Mouse (Mus musculus): ENCODE data around the gene Spin4.
A peak's percentile ranks its signal among the peaks of the same experiment; 100 is the strongest.

Gene Spin4

DNA sequence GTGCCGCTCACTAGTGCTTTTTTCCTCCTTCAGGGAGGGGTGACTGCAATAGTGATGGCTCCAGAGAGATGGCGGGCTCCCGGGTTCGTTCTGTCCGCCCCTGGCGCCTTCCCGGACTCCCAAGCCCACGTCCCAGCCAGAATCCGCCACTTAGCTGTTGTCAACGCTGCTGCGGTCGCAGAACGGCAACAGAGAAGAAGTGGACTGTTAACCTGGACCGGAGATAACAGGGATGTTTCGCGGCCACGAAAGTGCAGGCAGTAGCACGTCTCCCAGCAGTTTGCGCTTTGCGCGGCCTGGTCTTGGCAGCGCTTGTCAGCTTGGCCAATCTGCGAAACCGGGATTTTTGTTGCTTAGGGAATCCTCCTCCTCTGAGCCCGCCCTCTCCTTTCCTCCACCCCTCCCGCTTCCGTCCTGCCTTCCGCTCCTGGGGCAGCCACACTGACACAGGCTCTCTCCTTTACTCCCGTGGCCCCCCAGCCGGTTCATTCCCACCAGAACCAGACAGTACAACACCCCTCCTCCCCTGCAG is at the start of gene Spin4:
TSS of gene Spin4 (minus strand) at position 322 of the 532 bp plus-strand sequence.
- peak; percentile 39 for DNase-seq (ENCODE audit: low read depth)

DNA sequence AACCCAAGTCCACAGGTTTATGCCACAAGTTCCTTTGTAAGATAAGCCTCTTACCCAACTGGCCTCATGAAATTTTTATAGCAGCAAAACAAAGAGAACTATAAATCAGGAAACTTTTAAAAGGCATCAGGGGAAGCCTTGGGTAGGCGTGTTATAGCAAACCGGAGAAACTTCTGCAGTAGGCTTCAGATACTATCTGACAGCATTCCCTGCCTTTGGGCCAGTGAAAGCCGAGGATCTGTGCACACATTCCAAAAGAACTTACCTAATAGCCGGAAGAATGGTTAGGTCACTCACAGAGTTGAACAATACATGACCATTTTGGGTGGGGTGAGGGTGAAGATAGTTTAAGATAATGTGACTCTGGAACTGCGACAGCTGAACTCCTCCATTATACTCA is 1.4 kb upstream of the Spin4 start:
- DNase-seq (ENCODE audit: low read depth) = no peak

DNA sequence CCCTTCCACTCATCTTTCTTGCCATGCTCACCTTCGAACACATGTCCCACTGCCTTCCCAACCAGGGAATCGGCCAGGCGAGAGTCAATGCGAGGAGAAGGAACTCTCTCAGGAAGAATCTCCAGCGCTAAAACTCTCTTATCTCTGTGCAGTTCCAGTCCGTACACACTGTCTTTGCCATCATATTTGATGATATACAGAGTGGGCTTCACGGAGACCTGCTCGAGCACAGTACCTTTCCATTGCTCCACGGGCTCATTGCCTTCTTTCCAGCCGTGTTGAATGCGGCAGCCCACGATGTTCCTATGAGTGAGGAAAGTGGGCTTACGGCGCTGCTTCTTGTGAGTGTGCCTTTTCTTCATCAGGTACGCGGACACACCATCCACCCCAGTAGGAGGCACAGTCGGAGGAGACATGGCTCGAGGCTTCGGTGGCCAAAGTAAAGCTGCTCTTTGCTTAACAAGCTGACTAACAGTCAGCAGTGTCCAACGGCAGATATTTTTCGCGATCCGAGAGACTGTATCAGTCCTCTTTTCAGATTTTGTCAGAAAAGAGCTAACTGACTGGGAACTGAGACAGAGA is 612 bp downstream of the Spin4 start:
- peak; percentile 39 for DNase-seq (ENCODE audit: low read depth)

DNA sequence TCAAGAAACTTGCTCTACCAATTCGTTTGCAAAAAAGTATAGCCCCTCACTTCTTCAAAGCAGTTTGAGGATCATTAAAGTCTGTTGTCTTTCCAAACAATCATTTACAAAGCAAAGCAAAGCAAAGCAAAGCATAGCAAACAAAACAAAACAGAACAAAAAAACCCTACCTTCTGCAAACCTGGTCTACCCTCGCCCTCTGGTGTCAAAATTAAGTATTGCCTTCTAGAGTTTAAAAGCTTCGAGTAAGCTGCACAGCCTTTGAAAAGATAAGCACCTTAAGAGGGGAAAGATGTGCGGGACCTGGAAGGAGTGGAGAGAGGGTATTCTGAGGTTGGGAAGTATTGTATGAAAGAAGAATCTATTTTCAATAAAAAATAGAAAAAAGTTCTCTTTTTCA is 14.4 kb downstream of the Spin4 start:
- DNase-seq (ENCODE audit: low read depth) = peak; percentile 73

DNA sequence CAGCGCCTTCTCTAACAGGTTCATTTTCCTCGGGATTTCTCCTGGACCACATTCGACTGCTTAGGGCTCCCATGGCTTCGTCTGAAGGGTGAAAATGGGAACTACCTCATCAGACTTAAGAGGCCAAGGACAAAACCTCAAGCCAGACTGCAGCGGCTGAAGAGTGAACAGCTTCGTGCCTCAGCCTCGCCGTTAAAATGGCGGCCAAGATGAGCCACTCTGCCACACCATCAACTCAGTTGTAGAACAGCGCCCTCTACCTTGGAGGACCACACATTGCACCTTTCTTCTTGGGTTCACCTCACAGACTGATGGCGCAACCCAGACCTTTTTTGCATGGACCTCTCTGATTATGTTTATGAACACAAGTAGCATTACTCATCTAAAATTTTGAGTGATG is 27.6 kb downstream of the Spin4 start:
- DNase-seq (ENCODE audit: low read depth) = no peak

DNA sequence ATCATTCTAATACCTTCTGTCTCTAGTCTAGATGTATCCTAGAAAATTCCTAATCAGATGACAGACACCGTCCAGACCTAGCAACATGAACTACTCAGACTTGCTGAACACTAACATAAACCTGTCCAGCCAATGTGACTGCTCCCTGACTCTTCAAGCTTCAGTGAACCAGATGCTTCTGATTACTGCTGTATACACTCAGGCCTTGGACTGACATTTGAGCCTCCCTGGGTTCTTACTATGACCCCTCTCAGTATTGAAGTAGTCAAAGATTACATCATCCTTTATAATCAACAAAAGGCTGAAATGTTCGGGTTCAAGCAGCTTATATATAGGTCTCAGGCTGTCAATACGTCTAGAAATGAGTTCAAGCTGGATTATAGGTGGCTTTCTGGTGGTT is 32.4 kb downstream of the Spin4 start:
- no peak for DNase-seq (ENCODE audit: low read depth)

DNA sequence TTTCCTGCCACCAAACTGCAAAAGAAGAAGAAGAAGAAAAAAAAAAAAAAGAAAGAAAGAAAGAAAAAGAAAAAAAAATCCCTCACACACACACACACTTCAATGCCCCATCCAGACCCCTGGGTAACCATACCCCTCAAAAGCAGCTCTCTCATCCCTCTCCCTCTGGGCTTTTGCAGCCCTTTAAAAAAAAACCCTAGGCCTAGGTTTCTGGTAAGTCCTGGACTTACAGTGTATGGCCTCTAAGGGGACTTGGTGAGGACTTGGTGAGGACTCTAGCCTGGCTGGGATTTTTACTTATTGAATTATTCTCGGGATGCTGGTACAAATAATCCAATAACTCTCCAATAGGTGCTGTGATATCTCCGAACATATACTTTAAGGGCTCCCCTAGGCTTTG is 35.6 kb downstream of the Spin4 start:
- DNase-seq (ENCODE audit: low read depth) = peak; percentile 1

DNA sequence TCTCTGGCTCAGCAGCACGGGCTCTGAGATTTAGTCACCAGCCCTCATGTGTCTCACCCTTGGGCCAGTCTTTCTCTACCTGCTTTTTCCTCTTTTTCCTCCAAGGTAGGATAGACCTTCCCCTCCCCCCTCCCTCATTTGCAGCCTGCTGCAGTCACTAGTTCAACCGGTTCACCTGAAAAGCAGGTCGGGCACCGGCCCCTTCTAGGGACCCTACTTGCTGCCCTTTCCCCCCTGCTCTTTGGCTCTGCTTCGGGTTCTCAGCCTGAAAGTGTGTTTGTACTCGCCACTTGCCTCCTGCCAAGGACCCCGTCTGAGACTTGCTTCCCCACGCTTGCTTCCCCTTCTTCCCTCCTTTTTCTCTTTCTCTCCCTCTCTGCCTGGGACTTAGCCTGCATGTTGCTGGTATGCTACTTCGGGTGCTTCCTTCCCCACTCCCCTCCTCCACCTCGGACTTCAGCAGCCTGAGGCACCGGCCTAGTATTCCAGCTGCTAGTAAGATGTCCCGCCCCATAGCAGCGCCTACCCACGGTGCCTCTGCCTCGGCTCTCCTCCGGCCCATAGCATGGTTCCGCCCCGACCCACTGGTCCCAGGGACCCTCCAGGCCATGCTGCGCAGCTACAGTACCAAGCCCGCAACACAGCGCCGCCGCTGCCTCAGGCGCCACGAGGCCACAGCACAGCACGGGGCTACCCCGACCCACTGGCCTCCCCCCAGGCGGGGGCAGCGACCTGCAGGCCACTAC is 36.2 kb downstream of the Spin4 start:
- peak; percentile 5 for DNase-seq (ENCODE audit: low read depth)
